Mouse (Mus musculus): ENCODE results near the gene Slc22a15. TPM values are rescaled to one million over a fixed set of nuclear protein-coding genes. Genes with fewer than 3 reads are reported as not detected.

The Slc22a15 gene
- 4.3 and 5.6 TPM in 2 replicates for polyA plus RNA-seq (2016; fragmentation: Nextera tagmentation; extraction: Ambion mirVana)

GRCm38 (mm10) chr3:101923843-101924740, at the start of gene Slc22a15:
Slc22a15 (minus strand) TSS chr3:101924453.
- Histone ChIP-seq H3K4me1 (replicated peaks) (peaks cover 33% of the 10 kb centered on the region), H3K9me3 (no peaks in the 10 kb centered on the region), H3K27ac (peak within 1 kb of the TSS; percentile 92), H3K4me2 (peak within 1 kb of the TSS; percentile 76), H3K27me3 (no peaks in the 10 kb centered on the region), H3K36me3 (peaks cover 5% of the 10 kb centered on the region; the same call in 1 of the 2 replicates), H3K4me3 (replicated peaks) (peak within 1 kb of the TSS; percentile 88), H3K9ac (replicated peaks) (peak within 1 kb of the TSS; percentile 92)
- under 1% methylated on average over 90 of the region's 92 CpGs for WGBS
- ATAC-seq (ENCODE audit: insufficient number of reproducible peaks, insufficient read depth, low FRiP score, low TSS enrichment, low read depth): peak; percentile 66

- Histone ChIP-seq H3K4me2 (no peak overlapping the region), H3K4me3 (replicated peaks) (no peak overlapping the region), H3K9me3 (no peaks in the 10 kb centered on the region), H3K27ac (no peak overlapping the region), H3K36me3 (no peaks in the 10 kb centered on the region), H3K9ac (replicated peaks) (no peak overlapping the region), H3K4me1 (replicated peaks) (peaks cover 6% of the 10 kb centered on the region; the same call in 1 of the 2 replicates), H3K27me3 (peaks cover 9% of the 10 kb centered on the region)
- no peak for ATAC-seq (ENCODE audit: insufficient number of reproducible peaks, insufficient read depth, low FRiP score, low TSS enrichment, low read depth)
- 8% methylated on average over 3 of the region's 3 CpGs for WGBS
Observed at GRCm38 (mm10) chr3:101966825-101967558, 42.7 kb upstream of the Slc22a15 start.

- Histone ChIP-seq H3K4me1 (replicated peaks) (peaks cover 6% of the 10 kb centered on the region; the same call in 1 of the 2 replicates), H3K36me3 (no peaks in the 10 kb centered on the region), H3K9ac (replicated peaks) (no peak overlapping the region), H3K27me3 (peaks cover 9% of the 10 kb centered on the region), H3K9me3 (no peaks in the 10 kb centered on the region), H3K27ac (no peak overlapping the region), H3K4me3 (replicated peaks) (no peak overlapping the region), H3K4me2 (no peak overlapping the region)
- no peak for ATAC-seq (ENCODE audit: insufficient number of reproducible peaks, insufficient read depth, low FRiP score, low TSS enrichment, low read depth)
- WGBS: 28% methylated on average over 7 of the region's 7 CpGs
Observed at GRCm38 (mm10) chr3:101964352-101964751, 40.1 kb upstream of the Slc22a15 start.

GRCm38 (mm10) chr3:101963501-101963900, 39.2 kb upstream of the Slc22a15 start:
- Histone ChIP-seq H3K4me2 (no peak overlapping the region), H3K4me3 (replicated peaks) (no peak overlapping the region), H3K27ac (no peak overlapping the region), H3K27me3 (peaks cover 9% of the 10 kb centered on the region), H3K9me3 (no peaks in the 10 kb centered on the region), H3K4me1 (replicated peaks) (peaks cover 6% of the 10 kb centered on the region; the same call in 1 of the 2 replicates), H3K36me3 (no peaks in the 10 kb centered on the region), H3K9ac (replicated peaks) (no peak overlapping the region)
- WGBS: 15% methylated on average over 9 of the region's 9 CpGs
- ATAC-seq (ENCODE audit: insufficient number of reproducible peaks, insufficient read depth, low FRiP score, low TSS enrichment, low read depth): no peak

GRCm38 (mm10) chr3:101961146-101961835, 37.0 kb upstream of the Slc22a15 start:
- peaks cover 9% of the 10 kb centered on the region for H3K27me3 ChIP-seq
- H3K9me3 ChIP-seq: no peaks in the 10 kb centered on the region
- H3K4me2 ChIP-seq: no peak overlapping the region
- no peak overlapping the region for H3K9ac ChIP-seq (replicated peaks)
- H3K4me3 ChIP-seq (replicated peaks): no peak overlapping the region
- H3K27ac ChIP-seq: no peak overlapping the region
- no peaks in the 10 kb centered on the region for H3K36me3 ChIP-seq
- WGBS: 90% methylated on average over 15 of the region's 15 CpGs
- H3K4me1 ChIP-seq (replicated peaks): 0 out of 2 replicates have a peak, but pooled peaks cover 6% of the 10 kb centered on the region
- ATAC-seq (ENCODE audit: insufficient number of reproducible peaks, insufficient read depth, low FRiP score, low TSS enrichment, low read depth): no peak

- no peak overlapping the region for H3K27ac ChIP-seq
- ATAC-seq (ENCODE audit: insufficient number of reproducible peaks, insufficient read depth, low FRiP score, low TSS enrichment, low read depth): no peak
- H3K4me1 ChIP-seq (replicated peaks): no peaks in the 10 kb centered on the region
- no peaks in the 10 kb centered on the region for H3K36me3 ChIP-seq
- no peaks in the 10 kb centered on the region for H3K9me3 ChIP-seq
- 67% methylated on average over 3 of the region's 3 CpGs for WGBS
- H3K4me2 ChIP-seq: no peak overlapping the region
- H3K4me3 ChIP-seq (replicated peaks): no peak overlapping the region
- H3K9ac ChIP-seq (replicated peaks): no peak overlapping the region
- H3K27me3 ChIP-seq: no peaks in the 10 kb centered on the region
Observed at GRCm38 (mm10) chr3:101958047-101958446, 33.8 kb upstream of the Slc22a15 start.

GRCm38 (mm10) chr3:101953506-101953905, 29.3 kb upstream of the Slc22a15 start:
- Histone ChIP-seq H3K4me2 (no peak overlapping the region), H3K27ac (no peak overlapping the region), H3K9ac (replicated peaks) (no peak overlapping the region), H3K4me3 (replicated peaks) (no peak overlapping the region), H3K36me3 (no peaks in the 10 kb centered on the region), H3K4me1 (replicated peaks) (peaks cover 4% of the 10 kb centered on the region; the same call in 1 of the 2 replicates), H3K27me3 (no peaks in the 10 kb centered on the region), H3K9me3 (no peaks in the 10 kb centered on the region)
- 80% methylated on average over 7 of the region's 7 CpGs for WGBS
- ATAC-seq (ENCODE audit: insufficient number of reproducible peaks, insufficient read depth, low FRiP score, low TSS enrichment, low read depth): no peak

- Histone ChIP-seq H3K27ac (no peak overlapping the region), H3K36me3 (no peaks in the 10 kb centered on the region), H3K9ac (replicated peaks) (no peak overlapping the region), H3K4me3 (replicated peaks) (no peak overlapping the region), H3K4me2 (no peak overlapping the region), H3K4me1 (replicated peaks) (peaks cover 4% of the 10 kb centered on the region; the same call in 1 of the 2 replicates), H3K9me3 (no peaks in the 10 kb centered on the region), H3K27me3 (no peaks in the 10 kb centered on the region)
- WGBS: 84% methylated on average over 2 of the region's 2 CpGs
- no peak for ATAC-seq (ENCODE audit: insufficient number of reproducible peaks, insufficient read depth, low FRiP score, low TSS enrichment, low read depth)
Observed at GRCm38 (mm10) chr3:101952577-101952976, 28.3 kb upstream of the Slc22a15 start.

GRCm38 (mm10) chr3:101948572-101948971, 24.3 kb upstream of the Slc22a15 start:
- Histone ChIP-seq H3K4me1 (replicated peaks) (peaks cover 7% of the 10 kb centered on the region), H3K4me3 (replicated peaks) (no peak overlapping the region), H3K27ac (no peak overlapping the region), H3K9me3 (no peaks in the 10 kb centered on the region), H3K36me3 (no peaks in the 10 kb centered on the region), H3K9ac (replicated peaks) (no peak overlapping the region), H3K27me3 (no peaks in the 10 kb centered on the region), H3K4me2 (no peak overlapping the region)
- 52% methylated on average over 3 of the region's 3 CpGs for WGBS
- ATAC-seq (ENCODE audit: insufficient number of reproducible peaks, insufficient read depth, low FRiP score, low TSS enrichment, low read depth): no peak

- Histone ChIP-seq H3K9ac (replicated peaks) (no peak overlapping the region), H3K27ac (no peak overlapping the region), H3K4me1 (replicated peaks) (peaks cover 7% of the 10 kb centered on the region), H3K36me3 (no peaks in the 10 kb centered on the region), H3K4me2 (no peak overlapping the region), H3K27me3 (no peaks in the 10 kb centered on the region), H3K4me3 (replicated peaks) (no peak overlapping the region), H3K9me3 (0 out of 2 replicates have a peak, but pooled peaks cover 2% of the 10 kb centered on the region)
- ATAC-seq (ENCODE audit: insufficient number of reproducible peaks, insufficient read depth, low FRiP score, low TSS enrichment, low read depth): no peak
- 40% methylated on average over 4 of the region's 4 CpGs for WGBS
Observed at GRCm38 (mm10) chr3:101947250-101947649, 23.0 kb upstream of the Slc22a15 start.

- whole genome bisulfite sequencing: 79% methylated on average over 5 of the region's 5 CpGs
- Histone ChIP-seq H3K4me1 (replicated peaks) (peaks cover 3% of the 10 kb centered on the region), H3K9ac (replicated peaks) (no peak overlapping the region), H3K4me2 (no peak overlapping the region), H3K36me3 (no peaks in the 10 kb centered on the region), H3K27ac (no peak overlapping the region), H3K4me3 (replicated peaks) (no peak overlapping the region), H3K9me3 (0 out of 2 replicates have a peak, but pooled peaks cover 2% of the 10 kb centered on the region), H3K27me3 (no peaks in the 10 kb centered on the region)
- ATAC-seq (ENCODE audit: insufficient number of reproducible peaks, insufficient read depth, low FRiP score, low TSS enrichment, low read depth): no peak
Observed at GRCm38 (mm10) chr3:101945257-101945656, 21.0 kb upstream of the Slc22a15 start.
